In genomic region chr13:34111019-34111418, GRCm38 (mm10) we compare ENCODE assay signal across 23 mouse cellular contexts. TPM values are rescaled to one million over a fixed set of nuclear protein-coding genes. Genes with fewer than 3 reads are reported as not detected.
DNase-seq lines count a peak whose midpoint lies in the region; ATAC-seq and TF ChIP-seq lines count a peak whose summit lies in the region.
"Had no signal": no experiment of that assay in that cellular context is flagged by ENCODE, and none has a peak within 500 bp of the region (broad histone marks: within the 10 kb centered on the region; RNA-seq: fewer than 3 reads in every experiment).

No protein-coding gene starts in this region.

- H3K4me3 ChIP-seq in limb, embryonic 13.5 days: no peak overlapping the region
- H3K4me3 ChIP-seq in limb, embryonic 10.5 days: no peak overlapping the region
- H3K4me3 ChIP-seq in kidney, adult 2 months (ENCODE audit: insufficient read depth, low read depth, low read length): no peak overlapping the region
- no peak overlapping the region for H3K4me3 ChIP-seq in stomach, embryonic 16.5 days (replicated peaks; ENCODE audit: low read length)
- H3K4me3 ChIP-seq in forebrain, embryonic 16.5 days (replicated peaks; ENCODE audit: low read length): no peak overlapping the region
- H3K4me3 ChIP-seq: forebrain, embryonic 12.5 days; heart, embryonic 10.5 days; hindbrain, embryonic 13.5 days; megakaryocyte, embryonic 14.5 days; midbrain, embryonic 15.5 days; neural tube, embryonic 15.5 days; stomach, embryonic 15.5 days had no signal

- no peaks in the 10 kb centered on the region for H3K4me1 ChIP-seq in limb, embryonic 13.5 days
- H3K4me1 ChIP-seq in limb, embryonic 10.5 days: peaks cover 5% of the 10 kb centered on the region; the same call in 1 of the 2 replicates
- H3K4me1 ChIP-seq in kidney, adult 2 months (ENCODE audit: control insufficient read depth, insufficient read depth, low read length): peaks cover 8% of the 10 kb centered on the region; the same call in 1 of the 2 replicates
- no peaks in the 10 kb centered on the region for H3K4me1 ChIP-seq in stomach, embryonic 16.5 days (ENCODE audit: control insufficient read depth, insufficient read depth, low read length)
- H3K4me1 ChIP-seq in forebrain, embryonic 16.5 days (replicated peaks; ENCODE audit: control insufficient read depth, insufficient read depth, low read length): no peaks in the 10 kb centered on the region
- H3K4me1 ChIP-seq: heart, embryonic 10.5 days; midbrain, embryonic 15.5 days; neural tube, embryonic 15.5 days; stomach, embryonic 15.5 days had no signal

- TF ChIP-seq CTCF in kidney, adult 2 months (conservative IDR thresholded peaks at IDR 0.05; ENCODE audit: insufficient read depth, insufficient read length, low read depth, low read length): no peak

- peak; percentile 51; the same call in 1 of the 2 replicates for ATAC-seq in limb, embryonic 13.5 days (ENCODE audit: low FRiP score, low read depth)
- ATAC-seq in stomach, embryonic 16.5 days (ENCODE audit: insufficient read depth, low FRiP score): peak; percentile 53; the same call in 1 of the 2 replicates
- ATAC-seq in forebrain, embryonic 16.5 days: no peak
- ATAC-seq: inflammation-experienced regulatory T-cells, adult 6 months; midbrain, embryonic 15.5 days had no signal

- no peak for DNase-seq in limb, embryonic 10.5 days (ENCODE audit: low spot score)
- DNase-seq in kidney, adult 2 months: peak; percentile 61
- peak; percentile 63 for DNase-seq in kidney, postnatal 10 days
- no peak for DNase-seq in left cerebral cortex, adult 11 months (ENCODE audit: low spot score)
- DNase-seq: adrenal gland, postnatal 14 days; cerebellum, adult 11-12 months; cerebellum, postnatal 36 days; layer of hippocampus, postnatal 36 days; lung, adult 18-20 months; right cerebral cortex, postnatal 25 days; thymus, postnatal 14 days had no signal

- H3K27me3 ChIP-seq in limb, embryonic 13.5 days: no peaks in the 10 kb centered on the region
- H3K27me3 ChIP-seq in limb, embryonic 10.5 days (ENCODE audit: low read depth, poor library complexity, severe bottlenecking): no peaks in the 10 kb centered on the region
- no peaks in the 10 kb centered on the region for H3K27me3 ChIP-seq in kidney, adult 2 months (replicated peaks; ENCODE audit: control insufficient read depth, insufficient read depth, low read length)
- H3K27me3 ChIP-seq in stomach, embryonic 16.5 days (ENCODE audit: control insufficient read depth, insufficient read depth, low read length): no peaks in the 10 kb centered on the region
- H3K27me3 ChIP-seq in forebrain, embryonic 16.5 days (replicated peaks; ENCODE audit: control insufficient read depth, insufficient read depth, low read length): no peaks in the 10 kb centered on the region
- H3K27me3 ChIP-seq: forebrain, embryonic 12.5 days; hindbrain, embryonic 13.5 days; midbrain, embryonic 15.5 days; neural tube, embryonic 15.5 days; stomach, embryonic 15.5 days had no signal

- no peak overlapping the region for H3K9ac ChIP-seq in limb, embryonic 13.5 days
- no peak overlapping the region for H3K9ac ChIP-seq in stomach, embryonic 16.5 days (ENCODE audit: low read length)
- no peak overlapping the region for H3K9ac ChIP-seq in forebrain, embryonic 16.5 days (replicated peaks; ENCODE audit: low read depth, low read length)
- H3K9ac ChIP-seq: forebrain, embryonic 12.5 days; hindbrain, embryonic 13.5 days; midbrain, embryonic 15.5 days; neural tube, embryonic 15.5 days; stomach, embryonic 15.5 days had no signal

- WGBS in limb, embryonic 13.5 days: 61% methylated on average over 5 of the region's 5 CpGs
- WGBS in limb, embryonic 10.5 days: 79% methylated on average over 5 of the region's 5 CpGs
- WGBS in kidney, adult 2 months: 44% methylated on average over 5 of the region's 5 CpGs
- 36% methylated on average over 5 of the region's 5 CpGs for WGBS in stomach, embryonic 16.5 days
- WGBS in forebrain, embryonic 16.5 days: 81% methylated on average over 5 of the region's 5 CpGs

- no peaks in the 10 kb centered on the region; the same call in 1 of the 2 replicates for H3K9me3 ChIP-seq in limb, embryonic 13.5 days
- no peaks in the 10 kb centered on the region for H3K9me3 ChIP-seq in limb, embryonic 10.5 days (replicated peaks)
- no peaks in the 10 kb centered on the region for H3K9me3 ChIP-seq in stomach, embryonic 16.5 days (replicated peaks; ENCODE audit: control insufficient read depth, low read length)
- no peaks in the 10 kb centered on the region for H3K9me3 ChIP-seq in forebrain, embryonic 16.5 days (ENCODE audit: control insufficient read depth, low read length)
- H3K9me3 ChIP-seq: forebrain, embryonic 12.5 days; heart, embryonic 10.5 days; hindbrain, embryonic 13.5 days; megakaryocyte, embryonic 14.5 days; midbrain, embryonic 15.5 days; neural tube, embryonic 15.5 days; stomach, embryonic 15.5 days had no signal

- no peak overlapping the region for H3K4me2 ChIP-seq in limb, embryonic 13.5 days (replicated peaks)
- H3K4me2 ChIP-seq in stomach, embryonic 16.5 days (ENCODE audit: low read depth, low read length): no peak overlapping the region
- no peak overlapping the region for H3K4me2 ChIP-seq in forebrain, embryonic 16.5 days (ENCODE audit: low read length)
- H3K4me2 ChIP-seq: forebrain, embryonic 12.5 days; hindbrain, embryonic 13.5 days; liver, embryonic 11.5 days; midbrain, embryonic 15.5 days; neural tube, embryonic 15.5 days; stomach, embryonic 15.5 days had no signal

- H3K27ac ChIP-seq in limb, embryonic 13.5 days: no peak overlapping the region
- H3K27ac ChIP-seq in limb, embryonic 10.5 days: no peak overlapping the region
- peak overlapping the region; percentile 76 for H3K27ac ChIP-seq in kidney, adult 2 months (ENCODE audit: insufficient read depth, low read depth, low read length)
- no peak overlapping the region for H3K27ac ChIP-seq in stomach, embryonic 16.5 days (ENCODE audit: low read length)
- no peak overlapping the region for H3K27ac ChIP-seq in forebrain, embryonic 16.5 days (ENCODE audit: low read length)
- H3K27ac ChIP-seq: forebrain, embryonic 12.5 days; heart, embryonic 10.5 days; hindbrain, embryonic 13.5 days; midbrain, embryonic 15.5 days; neural tube, embryonic 15.5 days; stomach, embryonic 15.5 days had no signal

- H3K36me3 ChIP-seq in limb, embryonic 13.5 days: no peaks in the 10 kb centered on the region
- no peaks in the 10 kb centered on the region for H3K36me3 ChIP-seq in limb, embryonic 10.5 days
- H3K36me3 ChIP-seq in kidney, adult 2 months (ENCODE audit: control insufficient read depth, insufficient read depth, low read length): no peaks in the 10 kb centered on the region
- no peaks in the 10 kb centered on the region for H3K36me3 ChIP-seq in stomach, embryonic 16.5 days (ENCODE audit: control insufficient read depth, insufficient read depth, low read length)
- H3K36me3 ChIP-seq in forebrain, embryonic 16.5 days (ENCODE audit: control insufficient read depth, insufficient read depth): no peaks in the 10 kb centered on the region
- H3K36me3 ChIP-seq: forebrain, embryonic 12.5 days; heart, embryonic 10.5 days; hindbrain, embryonic 13.5 days; midbrain, embryonic 15.5 days; neural tube, embryonic 15.5 days; stomach, embryonic 15.5 days had no signal

- no peak for TF ChIP-seq POLR2A in kidney, adult 2 months (IDR thresholded peaks at IDR 0.05; ENCODE audit: low read depth, low read length)

RNA-seq across cellular contexts. Expression of gene Tubb2b, which starts 19.2 kb away (rescaled TPM):
- polyA plus RNA-seq in limb, embryonic 13.5 days (2015; fragmentation: Nextera tagmentation; extraction: Ambion mirVana): 40.1 and 42.0 TPM in 2 replicates
- 11.7 and 15.6 TPM in 2 replicates for polyA plus RNA-seq in limb, embryonic 10.5 days (2016; fragmentation: Nextera tagmentation; extraction: Ambion mirVana)
- polyA plus RNA-seq in kidney, adult 2 months (2012; rRNA removed): 27.6 and 30.5 TPM in 2 replicates
- 41.7 and 45.5 TPM in 2 replicates for polyA plus RNA-seq in stomach, embryonic 16.5 days (2015; fragmentation: Nextera tagmentation; extraction: Ambion mirVana)
- polyA plus RNA-seq in forebrain, embryonic 16.5 days (2015; fragmentation: Nextera tagmentation; extraction: Ambion mirVana): 1,170 and 1,210 TPM in 2 replicates

RNA-seq across cellular contexts. Expression of gene Tubb2a, which starts 33.2 kb away (rescaled TPM):
- 150 and 152 TPM in 2 replicates for polyA plus RNA-seq in limb, embryonic 13.5 days (2015; fragmentation: Nextera tagmentation; extraction: Ambion mirVana)
- polyA plus RNA-seq in limb, embryonic 10.5 days (2016; fragmentation: Nextera tagmentation; extraction: Ambion mirVana): 44.3 and 44.7 TPM in 2 replicates
- polyA plus RNA-seq in kidney, adult 2 months (2012; rRNA removed): 152 and 164 TPM in 2 replicates
- polyA plus RNA-seq in stomach, embryonic 16.5 days (2015; fragmentation: Nextera tagmentation; extraction: Ambion mirVana): 221 and 243 TPM in 2 replicates
- polyA plus RNA-seq in forebrain, embryonic 16.5 days (2015; fragmentation: Nextera tagmentation; extraction: Ambion mirVana): 1,717 and 2,137 TPM in 2 replicates

RNA-seq across cellular contexts. Expression of gene Psmg4, which starts 51.7 kb away (rescaled TPM):
- 95.7 and 97.2 TPM in 2 replicates for polyA plus RNA-seq in limb, embryonic 13.5 days (2015; fragmentation: Nextera tagmentation; extraction: Ambion mirVana)
- 80.5 and 83.3 TPM in 2 replicates for polyA plus RNA-seq in limb, embryonic 10.5 days (2016; fragmentation: Nextera tagmentation; extraction: Ambion mirVana)
- polyA plus RNA-seq in kidney, adult 2 months (2012; rRNA removed): 88.7 and 96.2 TPM in 2 replicates
- polyA plus RNA-seq in stomach, embryonic 16.5 days (2015; fragmentation: Nextera tagmentation; extraction: Ambion mirVana): 58.8 and 62.9 TPM in 2 replicates
- 82.3 and 89.0 TPM in 2 replicates for polyA plus RNA-seq in forebrain, embryonic 16.5 days (2015; fragmentation: Nextera tagmentation; extraction: Ambion mirVana)

Comparison
In these comparisons a context has a peak if more than half of its experiments do, and no peak if none do; other contexts are left out.
1. DNase-seq: peak in kidney, adult 2 months (single experiment) and kidney, postnatal 10 days (single experiment); none in limb, embryonic 10.5 days (single experiment) and left cerebral cortex, adult 11 months (single experiment).
2. RNA of gene Tubb2b, which starts 19.2 kb away (polyA plus RNA-seq): 1,170 to 1,210 TPM in forebrain, embryonic 16.5 days; 41.7 to 45.5 TPM in stomach, embryonic 16.5 days, 40.1 to 42.0 TPM in limb, embryonic 13.5 days, 27.6 to 30.5 TPM in kidney, adult 2 months and 11.7 to 15.6 TPM in limb, embryonic 10.5 days; every median in the first group is over 10 times any median in the second.